12 mouse cellular contexts compared by ENCODE assay signal in the genomic region with DNA sequence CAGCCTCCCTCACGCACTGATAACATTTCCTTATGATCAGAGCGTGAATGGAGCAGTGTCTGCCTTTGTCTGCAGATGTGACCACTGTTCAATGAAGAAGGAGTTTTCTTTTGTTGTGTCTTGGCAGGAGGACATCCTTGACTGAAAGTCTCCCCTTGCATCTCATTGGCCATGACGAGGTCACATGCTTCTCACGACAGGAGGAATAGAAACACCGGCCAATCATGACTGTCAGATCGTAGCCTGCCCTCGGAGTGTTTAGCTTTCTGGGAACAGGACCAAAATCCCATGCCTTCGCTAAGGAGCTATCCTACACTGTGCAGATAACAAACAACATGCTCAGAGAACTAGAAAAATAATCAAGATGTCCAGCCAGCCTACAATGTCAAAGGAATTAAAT. TPM values are rescaled to one million over a fixed set of nuclear protein-coding genes. Genes with fewer than 3 reads are reported as not detected.
A peak's percentile ranks its signal among the peaks of the same experiment; 100 is the strongest.
DNase-seq lines count a peak whose midpoint lies in the region; ATAC-seq and TF ChIP-seq lines count a peak whose summit lies in the region.
"Had no signal": no experiment of that assay in that cellular context is flagged by ENCODE, and none has a peak within 500 bp of the region (broad histone marks: within the 10 kb centered on the region; RNA-seq: fewer than 3 reads in every experiment).

No protein-coding gene starts in this region.

- H3K4me1 ChIP-seq in kidney, embryonic 16.5 days (ENCODE audit: insufficient read depth, low read length), result peaks cover 55% of the 10 kb centered on the region
- no peaks in the 10 kb centered on the region; the same call in 1 of the 2 replicates for H3K4me1 ChIP-seq in kidney, adult 2 months (ENCODE audit: control insufficient read depth, insufficient read depth, low read length)
- H3K4me1 ChIP-seq in stomach, embryonic 16.5 days (ENCODE audit: control insufficient read depth, insufficient read depth, low read length), result peaks cover 31% of the 10 kb centered on the region
- peaks cover 8% of the 10 kb centered on the region for H3K4me1 ChIP-seq in stomach, postnatal 0 days (replicated peaks; ENCODE audit: control insufficient read depth, insufficient read depth)
- H3K4me1 ChIP-seq in midbrain, postnatal 0 days (ENCODE audit: insufficient read depth, low read length), result no peaks in the 10 kb centered on the region
- H3K4me1 ChIP-seq in thymus, adult 2 months (replicated peaks; ENCODE audit: control insufficient read depth, insufficient read depth, low read length), result peaks cover 16% of the 10 kb centered on the region

- no peak overlapping the region for H3K4me3 ChIP-seq in kidney, embryonic 16.5 days (ENCODE audit: low read length)
- H3K4me3 ChIP-seq in kidney, adult 2 months (ENCODE audit: insufficient read depth, low read depth, low read length), result no peak overlapping the region
- H3K4me3 ChIP-seq in stomach, embryonic 16.5 days (replicated peaks; ENCODE audit: low read length), result no peak overlapping the region
- no peak overlapping the region for H3K4me3 ChIP-seq in stomach, postnatal 0 days (ENCODE audit: low read depth, low read length)
- no peak overlapping the region for H3K4me3 ChIP-seq in midbrain, postnatal 0 days (ENCODE audit: low read depth, low read length)
- H3K4me3 ChIP-seq in thymus, adult 2 months (ENCODE audit: control insufficient read depth, insufficient read depth, low read length), result no peak overlapping the region
- H3K4me3 ChIP-seq: left cerebral cortex, adult 2 months had no signal

- peak overlapping the region; percentile 87 for H3K27ac ChIP-seq in kidney, embryonic 16.5 days (ENCODE audit: low read length)
- no peak overlapping the region for H3K27ac ChIP-seq in kidney, adult 2 months (ENCODE audit: insufficient read depth, low read depth, low read length)
- peak overlapping the region; percentile 12; the same call in 1 of the 2 replicates for H3K27ac ChIP-seq in stomach, embryonic 16.5 days (ENCODE audit: low read length)
- no peak overlapping the region for H3K27ac ChIP-seq in stomach, postnatal 0 days (replicated peaks)
- H3K27ac ChIP-seq in midbrain, postnatal 0 days (ENCODE audit: low read depth, low read length), result no peak overlapping the region
- H3K27ac ChIP-seq in thymus, adult 2 months (ENCODE audit: control insufficient read depth, insufficient read depth, low read length), result no peak overlapping the region
- H3K27ac ChIP-seq: left cerebral cortex, adult 2 months had no signal

- no peak for TF ChIP-seq CTCF in kidney, adult 2 months (conservative IDR thresholded peaks at IDR 0.05; ENCODE audit: insufficient read depth, insufficient read length, low read depth, low read length)
- TF ChIP-seq CTCF in stomach, postnatal 0 days (IDR thresholded peaks at IDR 0.05; ENCODE audit: low read depth), result no peak
- TF ChIP-seq CTCF in midbrain, postnatal 0 days (IDR thresholded peaks at IDR 0.05), result no peak
- TF ChIP-seq CTCF in thymus, adult 2 months (IDR thresholded peaks at IDR 0.05; ENCODE audit: borderline replicate concordance, control insufficient read depth, extremely low read depth, insufficient read depth, low read length, poor library complexity), result no peak

- H3K9ac ChIP-seq in kidney, embryonic 16.5 days (replicated peaks; ENCODE audit: low read length), result no peak overlapping the region
- no peak overlapping the region for H3K9ac ChIP-seq in stomach, embryonic 16.5 days (ENCODE audit: low read length)
- no peak overlapping the region for H3K9ac ChIP-seq in stomach, postnatal 0 days (ENCODE audit: low read length)
- H3K9ac ChIP-seq in midbrain, postnatal 0 days (replicated peaks; ENCODE audit: low read length, poor library complexity, severe bottlenecking), result no peak overlapping the region

- ATAC-seq in kidney, embryonic 16.5 days (ENCODE audit: low FRiP score, low TSS enrichment), result no peak
- no peak for ATAC-seq in stomach, embryonic 16.5 days (ENCODE audit: insufficient read depth, low FRiP score)
- no peak for ATAC-seq in stomach, postnatal 0 days (ENCODE audit: low FRiP score, low TSS enrichment)
- ATAC-seq in midbrain, postnatal 0 days (ENCODE audit: low FRiP score), result no peak
- ATAC-seq: Patski had no signal

- H3K9me3 ChIP-seq in kidney, embryonic 16.5 days (ENCODE audit: low read length), result no peaks in the 10 kb centered on the region
- H3K9me3 ChIP-seq in stomach, embryonic 16.5 days (replicated peaks; ENCODE audit: control insufficient read depth, low read length), result no peaks in the 10 kb centered on the region
- H3K9me3 ChIP-seq in stomach, postnatal 0 days (ENCODE audit: control insufficient read depth, low read length), result no peaks in the 10 kb centered on the region
- H3K9me3 ChIP-seq in midbrain, postnatal 0 days (ENCODE audit: low read length), result no peaks in the 10 kb centered on the region

- H3K4me2 ChIP-seq in kidney, embryonic 16.5 days (replicated peaks; ENCODE audit: low read depth, low read length), result no peak overlapping the region
- no peak overlapping the region for H3K4me2 ChIP-seq in stomach, embryonic 16.5 days (ENCODE audit: low read depth, low read length)
- H3K4me2 ChIP-seq in stomach, postnatal 0 days (replicated peaks; ENCODE audit: low read depth), result no peak overlapping the region
- no peak overlapping the region for H3K4me2 ChIP-seq in midbrain, postnatal 0 days (ENCODE audit: low read depth, low read length, poor library complexity, severe bottlenecking)
- H3K4me2 ChIP-seq: liver, embryonic 11.5 days had no signal

- DNase-seq in embryo, embryonic 10 days (ENCODE audit: low spot score), result peak; percentile 43
- no peak for DNase-seq in embryo, embryonic 9.5 days (ENCODE audit: extremely low spot score)
- no peak for DNase-seq in kidney, adult 2 months
- no peak for DNase-seq in stomach, postnatal 0 days (ENCODE audit: low spot score)
- peak; percentile 66 for DNase-seq in midbrain, postnatal 0 days (ENCODE audit: low spot score)
- DNase-seq in thymus, adult 2 months, result no peak
- DNase-seq: retina, postnatal 1 day had no signal

- no peaks in the 10 kb centered on the region for H3K27me3 ChIP-seq in kidney, embryonic 16.5 days (ENCODE audit: insufficient read depth, low read length)
- H3K27me3 ChIP-seq in kidney, adult 2 months (replicated peaks; ENCODE audit: control insufficient read depth, insufficient read depth, low read length), result no peaks in the 10 kb centered on the region
- no peaks in the 10 kb centered on the region for H3K27me3 ChIP-seq in stomach, embryonic 16.5 days (ENCODE audit: control insufficient read depth, insufficient read depth, low read length)
- no peaks in the 10 kb centered on the region for H3K27me3 ChIP-seq in stomach, postnatal 0 days (ENCODE audit: control insufficient read depth, insufficient read depth, low read length)
- no peaks in the 10 kb centered on the region for H3K27me3 ChIP-seq in midbrain, postnatal 0 days (ENCODE audit: insufficient read depth, low read length)
- no peaks in the 10 kb centered on the region for H3K27me3 ChIP-seq in thymus, adult 2 months (ENCODE audit: control insufficient read depth, insufficient read depth, low read length)
- H3K27me3 ChIP-seq: Patski had no signal

- no peaks in the 10 kb centered on the region for H3K36me3 ChIP-seq in kidney, embryonic 16.5 days (ENCODE audit: insufficient read depth, low read length)
- H3K36me3 ChIP-seq in kidney, adult 2 months (ENCODE audit: control insufficient read depth, insufficient read depth, low read length), result no peaks in the 10 kb centered on the region
- no peaks in the 10 kb centered on the region for H3K36me3 ChIP-seq in stomach, embryonic 16.5 days (ENCODE audit: control insufficient read depth, insufficient read depth, low read length)
- no peaks in the 10 kb centered on the region for H3K36me3 ChIP-seq in stomach, postnatal 0 days (ENCODE audit: control insufficient read depth, insufficient read depth, low read length)
- H3K36me3 ChIP-seq in midbrain, postnatal 0 days (ENCODE audit: insufficient read depth, low read length), result no peaks in the 10 kb centered on the region
- H3K36me3 ChIP-seq in thymus, adult 2 months (ENCODE audit: control insufficient read depth, insufficient read depth, low read length), result no peaks in the 10 kb centered on the region

- 62% methylated on average over 8 of the region's 8 CpGs for WGBS in kidney, embryonic 16.5 days
- 56% methylated on average over 8 of the region's 8 CpGs for WGBS in kidney, adult 2 months
- WGBS in stomach, embryonic 16.5 days, result 57% methylated on average over 8 of the region's 8 CpGs
- 46% methylated on average over 8 of the region's 8 CpGs for WGBS in stomach, postnatal 0 days
- 25% methylated on average over 8 of the region's 8 CpGs for WGBS in midbrain, postnatal 0 days
- 91% methylated on average over 8 of the region's 8 CpGs for WGBS in thymus, adult 2 months

- TF ChIP-seq EP300 in stomach, postnatal 0 days (optimal IDR thresholded peaks at IDR 0.05), result no peak

- TF ChIP-seq POLR2A in kidney, adult 2 months (IDR thresholded peaks at IDR 0.05; ENCODE audit: low read depth, low read length), result no peak
- no peak for TF ChIP-seq POLR2A in thymus, adult 2 months (IDR thresholded peaks at IDR 0.05; ENCODE audit: control insufficient read depth, extremely low read depth, insufficient read depth, low read length, poor library complexity)

RNA-seq across cellular contexts. Expression of gene Zfp362, which starts 35.4 kb away (rescaled TPM):
- polyA plus RNA-seq in kidney, embryonic 16.5 days (2015; fragmentation: Nextera tagmentation; extraction: Ambion mirVana), result 46.1 and 47.5 TPM in 2 replicates
- polyA plus RNA-seq in kidney, adult 2 months (2012; rRNA removed), result 29.5 and 29.7 TPM in 2 replicates
- 24.6 and 26.0 TPM in 2 replicates for polyA plus RNA-seq in stomach, embryonic 16.5 days (2015; fragmentation: Nextera tagmentation; extraction: Ambion mirVana)
- 11.3 and 13.9 TPM in 2 replicates for polyA plus RNA-seq in stomach, postnatal 0 days (2015; fragmentation: Nextera tagmentation; extraction: Ambion mirVana)
- total RNA-seq in midbrain, postnatal 0 days (2014; rRNA removed), result 26.7 and 33.3 TPM in 2 replicates
- polyA plus RNA-seq in midbrain, postnatal 0 days (2015; fragmentation: Nextera tagmentation; extraction: Ambion mirVana), result 24.8 and 27.0 TPM in 2 replicates
- polyA plus RNA-seq in thymus, adult 2 months (2012; rRNA removed), result 105 and 145 TPM in 2 replicates

RNA-seq across cellular contexts. Expression of gene Trim62, which starts 42.1 kb away (rescaled TPM):
- 6.4 and 7.2 TPM in 2 replicates for polyA plus RNA-seq in kidney, embryonic 16.5 days (2015; fragmentation: Nextera tagmentation; extraction: Ambion mirVana)
- polyA plus RNA-seq in kidney, adult 2 months (2012; rRNA removed), result 3.3 and 3.7 TPM in 2 replicates
- polyA plus RNA-seq in stomach, embryonic 16.5 days (2015; fragmentation: Nextera tagmentation; extraction: Ambion mirVana), result 2.0 and 2.8 TPM in 2 replicates
- 2.6 and 3.5 TPM in 2 replicates for polyA plus RNA-seq in stomach, postnatal 0 days (2015; fragmentation: Nextera tagmentation; extraction: Ambion mirVana)
- 22.3 and 25.2 TPM in 2 replicates for total RNA-seq in midbrain, postnatal 0 days (2014; rRNA removed)
- 25.9 and 26.8 TPM in 2 replicates for polyA plus RNA-seq in midbrain, postnatal 0 days (2015; fragmentation: Nextera tagmentation; extraction: Ambion mirVana)
- 7.3 and 10.0 TPM in 2 replicates for polyA plus RNA-seq in thymus, adult 2 months (2012; rRNA removed)

Comparison
In these comparisons a context has a peak if more than half of its experiments do, and no peak if none do; other contexts are left out.
1. DNase-seq: peak in embryo, embryonic 10 days (single experiment) and midbrain, postnatal 0 days (single experiment); none in embryo, embryonic 9.5 days (single experiment), kidney, adult 2 months (single experiment), stomach, postnatal 0 days (single experiment) and thymus, adult 2 months (single experiment).
2. H3K27ac ChIP-seq: peak in kidney, embryonic 16.5 days (single experiment) and stomach, embryonic 16.5 days (single experiment); none in kidney, adult 2 months (single experiment), stomach, postnatal 0 days (single experiment), midbrain, postnatal 0 days (single experiment) and thymus, adult 2 months (single experiment).